Mouse (Mus musculus) liver, postnatal 0 days (tissue): Measurements from ENCODE around the gene Slc20a1. TPM values are rescaled to one million over a fixed set of nuclear protein-coding genes. Genes with fewer than 3 reads are reported as not detected.

ENCODE experiments used
- ATAC-seq: fragments of 200-750 bp; cut with Nextera tagmentation; 2 replicates; pipeline ENCODE4 v1.8.0; 2017; ENCODE audit warnings: mild to moderate bottlenecking, moderate library complexity
- DNase-seq: peaks from one replicate; pipeline ENCODE4 v3.0.0-alpha.2; 2016
- H3K27ac ChIP-seq: fragments of 300-500 bp; sonication (generic); 2 replicates; pipeline ENCODE4 v1.5.1; 2014; ENCODE audit warnings: antibody characterized with exemption, moderate library complexity, mild to moderate bottlenecking, low read depth
- H3K27me3 ChIP-seq: fragments of 300-500 bp; sonication (generic); 2 replicates; pipeline ENCODE4 v1.6.1; 2014; ENCODE audit warnings: low read length, control low read depth, mixed read lengths; ENCODE audit not compliant: insufficient read depth
- H3K36me3 ChIP-seq: fragments of 300-500 bp; sonication (generic); replicated peaks from 2 replicates; pipeline ENCODE4 v1.6.1; 2014; ENCODE audit warnings: mild to moderate bottlenecking, control low read depth, low read length, moderate library complexity, mixed read lengths; ENCODE audit not compliant: insufficient read depth
- H3K4me1 ChIP-seq: fragments of 300-500 bp; sonication (generic); 2 replicates; pipeline ENCODE4 v1.6.1; 2014; ENCODE audit warnings: antibody characterized with exemption, mild to moderate bottlenecking, control low read depth; ENCODE audit not compliant: insufficient read depth
- H3K4me2 ChIP-seq: fragments of 300-500 bp; sonication (generic); 2 replicates; pipeline ENCODE4 v1.6.1; 2014; ENCODE audit warnings: low read depth, mild to moderate bottlenecking, low read length, moderate library complexity, mixed read lengths
- H3K4me3 ChIP-seq: fragments of 300-500 bp; sonication (generic); 2 replicates; pipeline ENCODE4 v1.5.1; 2014; ENCODE audit warnings: low read depth, low read length
- H3K9ac ChIP-seq: fragments of 300-500 bp; sonication (generic); replicated peaks from 2 replicates; pipeline ENCODE4 v1.6.1; 2014; ENCODE audit warnings: mild to moderate bottlenecking, moderate library complexity
- H3K9me3 ChIP-seq: fragments of 300-500 bp; sonication (generic); 2 replicates; pipeline ENCODE4 v1.6.1; 2016; ENCODE audit warnings: mild to moderate bottlenecking, control low read depth, low read length, mixed read lengths
- CTCF ChIP-seq: sonication (generic); IDR thresholded peaks from 2 replicates; pipeline ENCODE4 v1.5.1; 2016; ENCODE audit warnings: antibody characterized with exemption, low read depth
- EP300 ChIP-seq: IDR thresholded peaks from 2 replicates; pipeline ENCODE4 v1.6.1; 2016; ENCODE audit warnings: antibody characterized with exemption, low read depth, mild to moderate bottlenecking
- WGBS: fragments of 180-500 bp; shearing (Covaris S2); extraction: QIAGEN DNeasy Blood & Tissue Kit; methylation state at CpG from one replicate; pipeline ENCODE4 v1.1.7; 2014; ENCODE audit not compliant: insufficient replicate concordance; 5-methylcytosine and 5-hydroxymethylcytosine counted together
- polyA plus RNA-seq: library from polyadenylated mRNA; unstranded; fragments of >200 nt; fragmentation: Nextera tagmentation; extraction: Ambion mirVana; gene quantifications from 2 replicates; pipeline ENCODE4 v1.2.1, GENCODE M21; 2015

Gene Slc20a1
- polyA plus RNA-seq, 1 experiment from 2014 or later, result 24.9 TPM

DNA sequence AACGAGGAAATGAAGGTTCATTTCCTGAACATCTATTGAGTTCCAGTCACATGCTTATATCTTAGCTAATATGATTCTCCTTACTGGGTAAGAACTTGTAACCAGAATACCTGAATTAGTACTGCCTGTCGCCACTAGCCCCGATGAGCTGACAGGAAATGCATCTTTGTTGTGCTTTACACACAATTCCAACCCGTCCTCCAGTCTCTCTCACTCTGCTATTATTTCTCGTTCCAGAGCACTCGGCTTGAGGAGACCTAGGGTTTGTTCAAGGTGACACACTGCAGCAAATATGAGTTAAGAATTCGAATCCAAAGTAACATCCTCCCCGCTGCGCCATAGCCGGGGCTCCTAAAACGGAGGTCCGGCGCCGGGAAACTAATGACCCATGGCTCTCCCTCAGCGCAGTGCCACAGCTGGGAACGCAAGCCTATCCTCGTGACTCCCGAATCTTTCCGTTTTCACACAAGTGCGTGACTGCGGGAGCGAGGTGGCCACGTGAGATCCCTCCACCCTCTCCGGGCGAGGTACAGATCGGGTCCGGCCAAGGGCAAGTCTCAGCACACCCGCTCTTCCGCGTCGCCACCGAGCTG is 625 bp upstream of the Slc20a1 start:
- TF ChIP-seq CTCF (no peak), EP300 (no peak)
- Histone ChIP-seq H3K4me3 (peak overlapping the region; percentile 98), H3K27ac (peak overlapping the region; percentile 95), H3K9ac (peak overlapping the region; percentile 84), H3K27me3 (no peaks in the 10 kb centered on the region), H3K36me3 (peaks cover 31% of the 10 kb centered on the region), H3K4me2 (peak overlapping the region; percentile 96), H3K9me3 (no peaks in the 10 kb centered on the region), H3K4me1 (peaks cover 27% of the 10 kb centered on the region)
- DNase-seq, result no peak
- peak; percentile 59 for ATAC-seq
- WGBS, result under 1% methylated on average over 32 of the region's 32 CpGs

- H3K4me1 ChIP-seq, result peaks cover 27% of the 10 kb centered on the region
- peak overlapping the region; percentile 96 for H3K4me2 ChIP-seq
- no peak for ATAC-seq
- H3K27me3 ChIP-seq, result no peaks in the 10 kb centered on the region
- H3K27ac ChIP-seq, result peak overlapping the region; percentile 93
- DNase-seq, result peak; percentile 49
- H3K9ac ChIP-seq, result peak overlapping the region; percentile 95
- peak overlapping the region; percentile 98 for H3K4me3 ChIP-seq
- 27% methylated on average over 28 of the region's 31 CpGs for WGBS
- peaks cover 47% of the 10 kb centered on the region for H3K36me3 ChIP-seq
- TF ChIP-seq EP300 (no peak), CTCF (no peak)
- no peaks in the 10 kb centered on the region for H3K9me3 ChIP-seq
Measured at GRCm38 (mm10) chr2:129199328-129200085, 943 bp downstream of the Slc20a1 start.

GRCm38 (mm10) chr2:129205000-129205399 is 6.4 kb downstream of the Slc20a1 start:
- Histone ChIP-seq H3K27ac (no peak overlapping the region), H3K9me3 (no peaks in the 10 kb centered on the region), H3K36me3 (peaks cover 99% of the 10 kb centered on the region), H3K4me1 (peaks cover 18% of the 10 kb centered on the region), H3K4me3 (no peak overlapping the region), H3K4me2 (no peak overlapping the region), H3K27me3 (no peaks in the 10 kb centered on the region), H3K9ac (no peak overlapping the region)
- ATAC-seq, result no peak
- TF ChIP-seq EP300 (no peak), CTCF (no peak)
- no peak for DNase-seq
- WGBS, result 84% methylated on average over 6 of the region's 6 CpGs

- 84% methylated on average over 8 of the region's 8 CpGs for WGBS
Measured at GRCm38 (mm10) chr2:129206824-129207223, 8.3 kb downstream of the Slc20a1 start.

GRCm38 (mm10) chr2:129208181-129208746 is 9.7 kb downstream of the Slc20a1 start:
- 86% methylated on average over 8 of the region's 8 CpGs for WGBS
- peaks cover 15% of the 10 kb centered on the region for H3K4me1 ChIP-seq
- no peak overlapping the region; the same call in 1 of the 2 replicates for H3K9ac ChIP-seq
- H3K4me3 ChIP-seq, result no peak overlapping the region
- H3K4me2 ChIP-seq, result no peak overlapping the region
- ATAC-seq (no peak), DNase-seq (no peak)
- 0 out of 2 replicates have a peak overlapping the region, but pooled peaks have one; percentile 19 for H3K27ac ChIP-seq
- no peaks in the 10 kb centered on the region for H3K27me3 ChIP-seq
- no peaks in the 10 kb centered on the region for H3K9me3 ChIP-seq
- H3K36me3 ChIP-seq, result peaks cover 93% of the 10 kb centered on the region
- TF ChIP-seq EP300, result no peak
- no peak for TF ChIP-seq CTCF

More at GRCm38 (mm10) chr2:129206824-129207223, 8.3 kb downstream of the Slc20a1 start:
- Histone ChIP-seq H3K9ac (no peak overlapping the region), H3K4me1 (peaks cover 8% of the 10 kb centered on the region), H3K4me2 (peak overlapping the region; percentile 20), H3K9me3 (no peaks in the 10 kb centered on the region), H3K4me3 (no peak overlapping the region), H3K36me3 (peaks cover 100% of the 10 kb centered on the region), H3K27ac (peak overlapping the region; percentile 31), H3K27me3 (no peaks in the 10 kb centered on the region)
- no peak for DNase-seq
- peak; percentile 62 for ATAC-seq
- TF ChIP-seq CTCF (no peak), EP300 (no peak)

DNA sequence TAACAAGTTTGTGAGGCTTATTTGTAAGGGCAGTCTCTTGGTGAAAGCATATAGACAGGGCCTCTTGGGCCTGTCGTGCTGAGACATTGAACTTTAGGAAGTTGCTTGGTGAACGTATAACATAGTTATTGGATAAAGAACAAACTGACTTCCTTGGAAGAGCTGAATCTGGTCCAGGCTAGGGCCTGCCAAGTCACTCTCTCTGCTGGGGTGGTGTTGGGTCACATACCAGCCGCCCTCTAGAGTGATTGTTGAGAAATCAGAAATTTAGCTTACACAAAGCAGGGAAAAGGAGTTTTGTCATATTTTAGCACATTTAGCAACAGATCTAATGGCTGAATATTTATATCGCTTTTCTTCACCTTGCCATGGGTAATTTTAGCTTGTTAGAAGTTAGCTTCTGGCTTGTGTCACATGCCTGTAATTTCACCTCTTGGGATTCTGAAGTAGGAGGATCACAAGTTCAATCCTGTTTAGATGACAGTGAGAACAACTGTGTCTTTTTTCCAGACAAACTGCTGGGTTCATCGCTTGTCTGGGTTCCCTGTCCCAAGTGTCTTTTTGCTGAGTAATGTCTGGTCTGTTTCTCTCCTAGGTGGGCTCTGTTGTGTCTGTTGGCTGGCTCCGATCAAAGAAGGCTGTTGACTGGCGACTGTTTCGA is 11.7 kb downstream of the Slc20a1 start:
- no peak overlapping the region for H3K4me2 ChIP-seq
- ATAC-seq (no peak), DNase-seq (no peak)
- H3K27me3 ChIP-seq, result no peaks in the 10 kb centered on the region
- 0 out of 2 replicates have a peak overlapping the region, but pooled peaks have one; percentile 32 for H3K27ac ChIP-seq
- TF ChIP-seq CTCF, result no peak
- TF ChIP-seq EP300, result no peak
- no peak overlapping the region for H3K4me3 ChIP-seq
- H3K4me1 ChIP-seq, result peaks cover 24% of the 10 kb centered on the region
- H3K9me3 ChIP-seq, result no peaks in the 10 kb centered on the region
- peaks cover 73% of the 10 kb centered on the region for H3K36me3 ChIP-seq
- 82% methylated on average over 8 of the region's 8 CpGs for WGBS
- no peak overlapping the region for H3K9ac ChIP-seq
